8 mouse cellular contexts compared by ENCODE assay signal in the genomic region with DNA sequence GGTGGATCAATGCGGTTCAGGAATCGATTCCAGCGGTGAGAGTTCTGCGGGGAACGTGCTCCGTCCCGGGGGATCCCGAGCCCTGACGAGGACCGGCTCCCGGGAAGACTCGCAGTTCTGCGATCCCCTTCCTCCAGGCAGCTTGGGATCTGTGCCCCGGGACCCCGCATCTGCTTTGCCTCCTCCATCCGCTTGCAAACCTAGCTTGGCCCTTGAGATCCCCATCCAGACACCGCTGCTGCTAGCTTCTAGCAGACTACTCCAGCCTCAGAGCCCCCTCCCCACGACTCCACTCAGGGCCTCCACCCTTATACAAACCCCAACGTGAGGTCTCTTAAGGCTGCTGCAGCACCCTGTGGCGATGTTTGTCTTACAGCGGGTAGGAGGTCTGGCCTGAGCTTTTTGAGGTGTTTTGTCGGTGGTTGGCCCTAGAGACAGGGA. TPM values are rescaled to one million over a fixed set of nuclear protein-coding genes. Genes with fewer than 3 reads are reported as not detected.
DNase-seq lines count a peak whose midpoint lies in the region; ATAC-seq and TF ChIP-seq lines count a peak whose summit lies in the region.

No protein-coding gene starts in this region.

- peak overlapping the region; percentile 93 for H3K9ac ChIP-seq in liver, adult 2 months (ENCODE audit: low read depth, low read length)
- peak overlapping the region; percentile 95 for H3K9ac ChIP-seq in forebrain, postnatal 0 days
- H3K9ac ChIP-seq in liver, embryonic 16.5 days (ENCODE audit: low read depth, low read length) = peak overlapping the region; percentile 77

- DNase-seq in liver, adult 2 months (ENCODE audit: extremely low read depth, low read depth, low spot score) = no peak
- no peak for DNase-seq in liver
- DNase-seq in forebrain, postnatal 0 days = peak; percentile 69
- no peak for DNase-seq in ovary, adult 18-20 months (ENCODE audit: low spot score)
- DNase-seq in spleen, postnatal 4 days (ENCODE audit: low spot score in 2 of 2) = no peak
- no peak for DNase-seq in layer of hippocampus, adult 9-11 months

- peaks cover 20% of the 10 kb centered on the region; the same call in 1 of the 2 replicates for H3K79me2 ChIP-seq in liver, adult 2 months (ENCODE audit: control insufficient read depth, insufficient read depth, low read length)

- no peak for TF ChIP-seq POLR2A in liver, adult 2 months (IDR thresholded peaks at IDR 0.05; ENCODE audit: extremely low read depth, insufficient read depth, low read length)
- TF ChIP-seq POLR2A in bone marrow macrophage, adult 2 months (IDR thresholded peaks at IDR 0.05; ENCODE audit: borderline replicate concordance, low read depth, low read length) = no peak

- peak overlapping the region; percentile 86 for H3K4me3 ChIP-seq in liver, adult 2 months (ENCODE audit: insufficient read depth, low read depth, low read length)
- peak overlapping the region; percentile 69 for H3K4me3 ChIP-seq in bone marrow macrophage, adult 2 months (ENCODE audit: insufficient read depth, low read length)
- peak overlapping the region; percentile 93 for H3K4me3 ChIP-seq in forebrain, postnatal 0 days (ENCODE audit: low read depth, low read length)
- peak overlapping the region; percentile 79 for H3K4me3 ChIP-seq in liver, embryonic 16.5 days (ENCODE audit: low read depth, low read length)

- under 1% methylated on average over 22 of the region's 22 CpGs for WGBS in liver, adult 2 months
- under 1% methylated on average over 22 of the region's 22 CpGs for WGBS in forebrain, postnatal 0 days
- WGBS in liver, embryonic 16.5 days (ENCODE audit: insufficient replicate concordance) = 0% methylated on average over 22 of the region's 22 CpGs

- no peaks in the 10 kb centered on the region for H3K9me3 ChIP-seq in forebrain, postnatal 0 days (ENCODE audit: low read length)
- H3K9me3 ChIP-seq in liver, embryonic 16.5 days (replicated peaks; ENCODE audit: control insufficient read depth, low read length) = no peaks in the 10 kb centered on the region

- no peaks in the 10 kb centered on the region for H3K27me3 ChIP-seq in liver, adult 2 months (ENCODE audit: control insufficient read depth, insufficient read depth, low read length)
- no peaks in the 10 kb centered on the region for H3K27me3 ChIP-seq in forebrain, postnatal 0 days (ENCODE audit: insufficient read depth, low read length)
- no peaks in the 10 kb centered on the region for H3K27me3 ChIP-seq in liver, embryonic 16.5 days (ENCODE audit: control insufficient read depth, insufficient read depth, low read depth, low read length)

- no peak; the same call in 1 of the 2 replicates for ATAC-seq in forebrain, postnatal 0 days
- no peak for ATAC-seq in liver, embryonic 16.5 days (ENCODE audit: low read depth)

- peak overlapping the region; percentile 81 for H3K27ac ChIP-seq in liver, adult 2 months (replicated peaks; ENCODE audit: insufficient read depth, low read depth, low read length)
- peak overlapping the region; percentile 45 for H3K27ac ChIP-seq in bone marrow macrophage, adult 2 months (ENCODE audit: insufficient read depth, low read depth, low read length)
- H3K27ac ChIP-seq in forebrain, postnatal 0 days (ENCODE audit: low read depth, low read length) = peak overlapping the region; percentile 94
- peak overlapping the region; percentile 78 for H3K27ac ChIP-seq in liver, embryonic 16.5 days (ENCODE audit: low read length)

- TF ChIP-seq CTCF in liver, adult 2 months (IDR thresholded peaks at IDR 0.05; ENCODE audit: low read depth, low read length) = no peak
- no peak for TF ChIP-seq CTCF in bone marrow macrophage, adult 2 months (IDR thresholded peaks at IDR 0.05; ENCODE audit: low read depth, low read length)
- peak; percentile 2; the same call in 1 of the 2 replicates for TF ChIP-seq CTCF in forebrain, postnatal 0 days (IDR thresholded peaks at IDR 0.05; ENCODE audit: low read depth)

- peak overlapping the region; percentile 72 for H3K4me2 ChIP-seq in forebrain, postnatal 0 days (ENCODE audit: low read depth)
- H3K4me2 ChIP-seq in liver, embryonic 16.5 days (ENCODE audit: low read depth, low read length) = peak overlapping the region; percentile 83

- H3K36me3 ChIP-seq in liver, adult 2 months (ENCODE audit: control insufficient read depth, insufficient read depth, low read length) = peaks cover 1% of the 10 kb centered on the region; the same call in 1 of the 2 replicates
- H3K36me3 ChIP-seq in forebrain, postnatal 0 days (ENCODE audit: insufficient read depth) = no peaks in the 10 kb centered on the region
- H3K36me3 ChIP-seq in liver, embryonic 16.5 days (ENCODE audit: control insufficient read depth, insufficient read depth) = no peaks in the 10 kb centered on the region

- H3K4me1 ChIP-seq in liver, adult 2 months (ENCODE audit: control insufficient read depth, insufficient read depth, low read length) = peaks cover 10% of the 10 kb centered on the region; the same call in 1 of the 2 replicates
- H3K4me1 ChIP-seq in bone marrow macrophage, adult 2 months (ENCODE audit: control insufficient read depth, insufficient read depth, low read length) = peaks cover 31% of the 10 kb centered on the region
- peaks cover 16% of the 10 kb centered on the region for H3K4me1 ChIP-seq in forebrain, postnatal 0 days (ENCODE audit: insufficient read depth)
- H3K4me1 ChIP-seq in liver, embryonic 16.5 days (ENCODE audit: control insufficient read depth, low read depth, low read length) = peaks cover 29% of the 10 kb centered on the region

RNA-seq across cellular contexts. Expression of a gene that starts 0.5 kb away (rescaled TPM):
- 98.6 and 124 TPM in 2 replicates for total RNA-seq in liver, adult 2 months (2014; rRNA removed)
- polyA plus RNA-seq in liver, adult 2 months (2012; rRNA removed) = 60.3 and 86.5 TPM in 2 replicates
- polyA plus RNA-seq in bone marrow macrophage, adult 2 months (2012; ENCODE audit: insufficient read depth, insufficient read length, missing spikeins) = 49.3 and 50.0 TPM in 2 replicates
- total RNA-seq in forebrain, postnatal 0 days (2014; rRNA removed) = 151 and 161 TPM in 2 replicates
- polyA plus RNA-seq in forebrain, postnatal 0 days (2015; fragmentation: Nextera tagmentation; extraction: Ambion mirVana) = 105 and 119 TPM in 2 replicates
- polyA plus RNA-seq in liver, embryonic 16.5 days (2015; fragmentation: Nextera tagmentation; extraction: Ambion mirVana) = 11.5 and 12.2 TPM in 2 replicates
